Mouse (Mus musculus) midbrain, postnatal 0 days (tissue): ENCODE results near the gene Daam1. TPM values are rescaled to one million over a fixed set of nuclear protein-coding genes. Genes with fewer than 3 reads are reported as not detected.

ENCODE experiments used
- ATAC-seq: fragments of 200-750 bp; cut with Nextera tagmentation; 2 replicates; pipeline ENCODE4 v1.8.0; 2017; ENCODE audit warnings: moderate number of reproducible peaks, mild to moderate bottlenecking, moderate TSS enrichment, moderate library complexity; ENCODE audit not compliant: low FRiP score
- DNase-seq: peaks from one replicate; pipeline ENCODE4 v3.0.0-alpha.2; 2015; ENCODE audit warnings: low spot score
- H3K27ac ChIP-seq: fragments of 300-500 bp; sonication (generic); 2 replicates; pipeline ENCODE4 v1.5.1; 2014; ENCODE audit warnings: low read depth, mild to moderate bottlenecking, low read length, mixed read lengths
- H3K27me3 ChIP-seq: fragments of 300-500 bp; sonication (generic); 2 replicates; pipeline ENCODE4 v1.6.1; 2014; ENCODE audit warnings: low read length, control low read depth, mixed read lengths; ENCODE audit not compliant: insufficient read depth
- H3K36me3 ChIP-seq: fragments of 300-500 bp; sonication (generic); 2 replicates; pipeline ENCODE4 v1.6.1; 2014; ENCODE audit warnings: low read length, control low read depth, mixed read lengths; ENCODE audit not compliant: insufficient read depth
- H3K4me1 ChIP-seq: fragments of 300-500 bp; sonication (generic); 2 replicates; pipeline ENCODE4 v1.6.1; 2014; ENCODE audit warnings: mild to moderate bottlenecking, control low read depth, antibody characterized with exemption, low read length, mixed read lengths; ENCODE audit not compliant: insufficient read depth
- H3K4me2 ChIP-seq: fragments of 300-500 bp; sonication (generic); 2 replicates; pipeline ENCODE4 v1.6.1; 2014; ENCODE audit warnings: low read depth, mild to moderate bottlenecking, low read length, mixed read lengths; ENCODE audit not compliant: poor library complexity, severe bottlenecking
- H3K4me3 ChIP-seq: fragments of 300-500 bp; sonication (generic); 2 replicates; pipeline ENCODE4 v1.5.1; 2014; ENCODE audit warnings: low read depth, mild to moderate bottlenecking, low read length, moderate library complexity
- H3K9ac ChIP-seq: fragments of 300-500 bp; sonication (generic); replicated peaks from 2 replicates; pipeline ENCODE4 v1.6.1; 2014; ENCODE audit warnings: mild to moderate bottlenecking, low read length, moderate library complexity, mixed read lengths; ENCODE audit not compliant: poor library complexity, severe bottlenecking
- H3K9me3 ChIP-seq: fragments of 300-500 bp; sonication (generic); 2 replicates; pipeline ENCODE4 v1.6.1; 2016; ENCODE audit warnings: low read length, control low read depth
- CTCF ChIP-seq: IDR thresholded peaks from 2 replicates; pipeline ENCODE4 v1.5.1; 2016; ENCODE audit warnings: antibody characterized with exemption, mild to moderate bottlenecking
- WGBS: fragments of 180-500 bp; shearing (Covaris S2); extraction: QIAGEN DNeasy Blood & Tissue Kit; methylation state at CpG from one replicate; pipeline ENCODE4 v1.1.7; 2014; 5-methylcytosine and 5-hydroxymethylcytosine counted together
- polyA plus RNA-seq: library from polyadenylated mRNA; unstranded; fragments of >200 nt; fragmentation: Nextera tagmentation; extraction: Ambion mirVana; gene quantifications from 2 replicates; pipeline ENCODE4 v1.2.1, GENCODE M21; 2015
- total RNA-seq: library from RNA; depleted of rRNA; stranded (reverse); fragments of >200 nt; gene quantifications from 2 replicates; pipeline ENCODE4 v1.2.3, GENCODE M21; 2014

The Daam1 gene
- total and polyA plus RNA-seq, 2 experiments from 2014 or later = 27.3 to 86.0 TPM

- H3K36me3 ChIP-seq = no peaks in the 10 kb centered on the region
- TF ChIP-seq CTCF = no peak
- ATAC-seq = no peak
- no peak overlapping the region for H3K27ac ChIP-seq
- no peaks in the 10 kb centered on the region for H3K27me3 ChIP-seq
- no peak for DNase-seq
- no peak overlapping the region for H3K9ac ChIP-seq
- no peak overlapping the region for H3K4me2 ChIP-seq
- H3K4me1 ChIP-seq = no peaks in the 10 kb centered on the region
- H3K9me3 ChIP-seq = no peaks in the 10 kb centered on the region
- no peak overlapping the region for H3K4me3 ChIP-seq
- WGBS = 84% methylated on average over 6 of the region's 6 CpGs
Observed at GRCm38 (mm10) chr12:71870644-71871043, 39.8 kb downstream of the Daam1 start.

- no peaks in the 10 kb centered on the region for H3K27me3 ChIP-seq
- H3K36me3 ChIP-seq = no peaks in the 10 kb centered on the region
- H3K4me1 ChIP-seq = no peaks in the 10 kb centered on the region
- DNase-seq = no peak
- 96% methylated on average over 4 of the region's 4 CpGs for WGBS
- no peak overlapping the region for H3K4me2 ChIP-seq
- H3K27ac ChIP-seq = no peak overlapping the region
- H3K9ac ChIP-seq = no peak overlapping the region
- no peak overlapping the region for H3K4me3 ChIP-seq
- TF ChIP-seq CTCF = no peak
- ATAC-seq = no peak
- H3K9me3 ChIP-seq = no peaks in the 10 kb centered on the region
Observed at GRCm38 (mm10) chr12:71872330-71872729, 41.5 kb downstream of the Daam1 start.

- no peak overlapping the region for H3K4me2 ChIP-seq
- no peak for TF ChIP-seq CTCF
- no peak for ATAC-seq
- no peaks in the 10 kb centered on the region for H3K9me3 ChIP-seq
- no peak for DNase-seq
- H3K4me1 ChIP-seq = no peaks in the 10 kb centered on the region
- WGBS = 90% methylated on average over 6 of the region's 6 CpGs
- H3K36me3 ChIP-seq = no peaks in the 10 kb centered on the region
- no peak overlapping the region for H3K4me3 ChIP-seq
- H3K27me3 ChIP-seq = no peaks in the 10 kb centered on the region
- H3K27ac ChIP-seq = no peak overlapping the region
- no peak overlapping the region for H3K9ac ChIP-seq
Observed at GRCm38 (mm10) chr12:71874561-71874960, 43.7 kb downstream of the Daam1 start.

GRCm38 (mm10) chr12:71874984-71875383 lies 44.1 kb downstream of the Daam1 start:
- Histone ChIP-seq H3K4me2 (no peak overlapping the region), H3K27me3 (no peaks in the 10 kb centered on the region), H3K4me1 (no peaks in the 10 kb centered on the region), H3K9ac (no peak overlapping the region), H3K27ac (no peak overlapping the region), H3K9me3 (no peaks in the 10 kb centered on the region), H3K36me3 (no peaks in the 10 kb centered on the region), H3K4me3 (no peak overlapping the region)
- no peak for TF ChIP-seq CTCF
- ATAC-seq (no peak), DNase-seq (no peak)
- WGBS = 86% methylated on average over 3 of the region's 3 CpGs

GRCm38 (mm10) chr12:71875761-71876489 lies 45.0 kb downstream of the Daam1 start:
- no peak overlapping the region for H3K27ac ChIP-seq
- H3K9ac ChIP-seq = no peak overlapping the region
- no peak for TF ChIP-seq CTCF
- H3K9me3 ChIP-seq = no peaks in the 10 kb centered on the region
- DNase-seq (no peak), ATAC-seq (no peak)
- no peak overlapping the region for H3K4me3 ChIP-seq
- no peaks in the 10 kb centered on the region for H3K4me1 ChIP-seq
- no peaks in the 10 kb centered on the region for H3K27me3 ChIP-seq
- no peak overlapping the region for H3K4me2 ChIP-seq
- 59% methylated on average over 7 of the region's 7 CpGs for WGBS
- H3K36me3 ChIP-seq = no peaks in the 10 kb centered on the region

- H3K4me2 ChIP-seq = no peak overlapping the region
- 87% methylated on average over 5 of the region's 5 CpGs for WGBS
- H3K9ac ChIP-seq = no peak overlapping the region
- no peak overlapping the region for H3K4me3 ChIP-seq
- no peak for TF ChIP-seq CTCF
- ATAC-seq = no peak
- no peaks in the 10 kb centered on the region for H3K4me1 ChIP-seq
- no peaks in the 10 kb centered on the region for H3K9me3 ChIP-seq
- H3K27ac ChIP-seq = no peak overlapping the region
- DNase-seq = no peak
- no peaks in the 10 kb centered on the region for H3K36me3 ChIP-seq
- no peaks in the 10 kb centered on the region for H3K27me3 ChIP-seq
Observed at GRCm38 (mm10) chr12:71880987-71881386, 50.1 kb downstream of the Daam1 start.
